ENCODE assay signal across 20 mouse cellular contexts in genomic region chr1:93890936-93891335, GRCm38 (mm10). TPM values are rescaled to one million over a fixed set of nuclear protein-coding genes. Genes with fewer than 3 reads are reported as not detected.
DNase-seq lines count a peak whose midpoint lies in the region; ATAC-seq and TF ChIP-seq lines count a peak whose summit lies in the region.
"Not testable (repeated sequence)": the region's sequence is repeated elsewhere in the genome, so short reads cannot be mapped to it uniquely, and the experiment has no call there.
"Had no signal": no experiment of that assay in that cellular context is flagged by ENCODE, and none has a peak within 500 bp of the region (broad histone marks: within the 10 kb centered on the region; RNA-seq: fewer than 3 reads in every experiment).

No protein-coding gene starts in this region.

- H3K4me2 ChIP-seq in lung, embryonic 14.5 days: not testable (repeated sequence)

- not testable (repeated sequence) for H3K4me3 ChIP-seq in E14TG2a.4 (replicated peaks; ENCODE audit: low read length); heart, adult 2 months; lung, embryonic 14.5 days (ENCODE audit: low read depth, low read length); small intestine, adult 2 months (ENCODE audit: low read depth, low read length)

- TF ChIP-seq POLR2A in heart, adult 2 months (IDR thresholded peaks at IDR 0.05; ENCODE audit: insufficient read depth, low read depth, low read length); small intestine, adult 2 months (IDR thresholded peaks at IDR 0.05; ENCODE audit: low read depth, low read length): not testable (repeated sequence)

- H3K36me3 ChIP-seq in E14TG2a.4 (ENCODE audit: insufficient read depth, low read length); heart, adult 2 months (ENCODE audit: control insufficient read depth, insufficient read depth, low read length); lung, embryonic 14.5 days (ENCODE audit: insufficient read depth); small intestine, adult 2 months (ENCODE audit: control insufficient read depth, insufficient read depth, low read length): not testable (repeated sequence)

- POLR2A ChIA-PET in Patski (lab: Charles Lee): not testable (repeated sequence)

- TF ChIP-seq EP300 in heart, adult 2 months (IDR thresholded peaks at IDR 0.05; ENCODE audit: insufficient read depth, low read depth, low read length): not testable (repeated sequence)

- not testable (repeated sequence) for H3K27ac ChIP-seq in heart, adult 2 months; lung, embryonic 14.5 days (ENCODE audit: low read depth); small intestine, adult 2 months (ENCODE audit: insufficient read depth, low read depth, low read length)

- H3K4me1 ChIP-seq in E14TG2a.4 (replicated peaks; ENCODE audit: low read depth, low read length); heart, adult 2 months (ENCODE audit: control insufficient read depth, insufficient read depth, low read length); lung, embryonic 14.5 days (ENCODE audit: insufficient read depth); small intestine, adult 2 months (ENCODE audit: control insufficient read depth, insufficient read depth, insufficient read length, low read length): not testable (repeated sequence)

- not testable (repeated sequence) for ATAC-seq in Patski; lung, embryonic 14.5 days (ENCODE audit: insufficient read depth)

- WGBS in heart, adult 2 months: 55% methylated on average over 1 of the region's 1 CpGs
- WGBS in lung, embryonic 14.5 days: 50% methylated on average over 1 of the region's 1 CpGs
- 37% methylated on average over 1 of the region's 1 CpGs for WGBS in small intestine, adult 2 months

- in situ Hi-C loops in Patski (cut with MboI; ENCODE audit: low pct_unique_long_range_greater_than_20kb): not testable (repeated sequence)

- peak; percentile 25; the same call in 1 of the 2 replicates for TF ChIP-seq CTCF in E14TG2a.4 (conservative IDR thresholded peaks at IDR 0.05; ENCODE audit: low read length)
- peak; percentile 10 for TF ChIP-seq CTCF in Patski (IDR thresholded peaks at IDR 0.05)
- peak; percentile 22; the same call in 1 of the 2 replicates for TF ChIP-seq CTCF in heart, adult 2 months (IDR thresholded peaks at IDR 0.05)
- not testable (repeated sequence) for TF ChIP-seq CTCF in lung, embryonic 14.5 days (IDR thresholded peaks at IDR 0.05; ENCODE audit: low read depth)
- peak; percentile 41; the same call in 1 of the 2 replicates for TF ChIP-seq CTCF in small intestine, adult 2 months (IDR thresholded peaks at IDR 0.05; ENCODE audit: extremely low read depth, insufficient read length, insufficient replicate concordance, low read depth, low read length)

- intact Hi-C loops in heart, adult 2 months (cut with DNase I): not testable (repeated sequence)

- CTCF ChIA-PET in Patski (lab: Charles Lee): not testable (repeated sequence)

- not testable (repeated sequence) for DNase-seq in Patski (ENCODE audit: low read depth, low spot score); heart, adult 2 months
- peak; percentile 9 to 14 for DNase-seq in cerebellum, postnatal 10 days
- peak; percentile 11 to 30 for DNase-seq in kidney, postnatal 25 days
- peak; percentile 1 for DNase-seq in lung, embryonic 14.5 days

- peaks cover 11% of the 10 kb centered on the region for H3K9me3 ChIP-seq in E14TG2a.4 (ENCODE audit: low read length)
- not testable (repeated sequence) for H3K9me3 ChIP-seq in lung, embryonic 14.5 days (ENCODE audit: low read depth, low read length)

- H3K9ac ChIP-seq in heart, adult 2 months (ENCODE audit: low read depth, low read length); lung, embryonic 14.5 days: not testable (repeated sequence)

- H3K27me3 ChIP-seq in E14TG2a.4 (ENCODE audit: insufficient read depth, low read length); Patski; heart, adult 2 months (ENCODE audit: control insufficient read depth, insufficient read depth, low read length); lung, embryonic 14.5 days (ENCODE audit: insufficient read depth, low read length); small intestine, adult 2 months (ENCODE audit: control insufficient read depth, insufficient read depth, low read length): not testable (repeated sequence)

- not testable (repeated sequence) for H3K79me2 ChIP-seq in heart, adult 2 months (replicated peaks; ENCODE audit: control insufficient read depth, insufficient read depth, low read length)

RNA-seq across cellular contexts. Expression of gene Gal3st2b, which starts 27.2 kb away (rescaled TPM):
- 0.28 TPM for polyA plus RNA-seq in Patski (2021)
- total RNA-seq in heart, adult 2 months (2021): under 1 TPM; 0.64 to 0.76 TPM
- 0.32 and 1.7 TPM in 2 replicates for polyA plus RNA-seq in heart, adult 2 months (2012; rRNA removed)
- not detected in 2 replicates for polyA plus RNA-seq in lung, embryonic 14.5 days (2014; fragmentation: Nextera tagmentation; extraction: Ambion mirVana)
- polyA plus RNA-seq in small intestine, adult 2 months (2012; rRNA removed): 47.3 and 140 TPM in 2 replicates
- total RNA-seq: gastrocnemius, postnatal 14 days had no signal
- polyA plus RNA-seq: embryonic facial prominence, embryonic 14.5 days; forebrain, embryonic 15.5 days; hindbrain, embryonic 10.5 days; limb, embryonic 10.5 days; liver, embryonic 11.5 days; midbrain, embryonic 13.5 days; neural tube, embryonic 12.5 days had no signal

RNA-seq across cellular contexts. Expression of gene Gal3st2, which starts 29.8 kb away (rescaled TPM):
- polyA plus RNA-seq in Patski (2021): not detected
- under 1 TPM; 0.65 to 0.93 TPM for total RNA-seq in heart, adult 2 months (2021)
- 0.09 and 1.0 TPM in 2 replicates for polyA plus RNA-seq in heart, adult 2 months (2012; rRNA removed)
- polyA plus RNA-seq in lung, embryonic 14.5 days (2014; fragmentation: Nextera tagmentation; extraction: Ambion mirVana): not detected in 2 replicates
- 40.9 and 113 TPM in 2 replicates for polyA plus RNA-seq in small intestine, adult 2 months (2012; rRNA removed)
- total RNA-seq: adrenal gland, adult 2 months; gastrocnemius, postnatal 14 days had no signal
- polyA plus RNA-seq: cerebellum, adult 2 months; forebrain, embryonic 15.5 days; hindbrain, embryonic 10.5 days; hindbrain, embryonic 16.5 days; kidney, embryonic 16.5 days; limb, embryonic 10.5 days; liver, embryonic 11.5 days; midbrain, embryonic 13.5 days; neural tube, embryonic 12.5 days; stomach, embryonic 14.5 days had no signal

Comparison
In these comparisons a context has a peak if more than half of its experiments do, and no peak if none do; other contexts are left out.
1. RNA of gene Gal3st2b, which starts 27.2 kb away (polyA plus RNA-seq): 47.3 to 140 TPM in small intestine, adult 2 months; 0.32 to 1.7 TPM in heart, adult 2 months, 0.28 TPM in Patski (single experiment) and not detected in lung, embryonic 14.5 days; every median in the first group is over 10 times any median in the second.
2. RNA of gene Gal3st2, which starts 29.8 kb away (polyA plus RNA-seq): 40.9 to 113 TPM in small intestine, adult 2 months; 0.09 to 1.0 TPM in heart, adult 2 months, not detected in Patski (single experiment) and not detected in lung, embryonic 14.5 days; every median in the first group is over 10 times any median in the second.